Mouse (Mus musculus): Measurements from ENCODE around the gene Sall4.

- TF ChIP-seq CTCF (IDR thresholded peaks at IDR 0.05; ENCODE audit: control insufficient read depth, insufficient read depth, insufficient replicate concordance, low read depth, low read length) (no peak), POLR2A (IDR thresholded peaks at IDR 0.05; ENCODE audit: control insufficient read depth, low read depth, low read length) (no peak)
Measured at GRCm38 (mm10) chr2:168786174-168786573, 18.4 kb upstream of the Sall4 start.

Data from testis, adult 2 months (tissue).